Mouse (Mus musculus) thymus, postnatal 36 days (tissue): ENCODE results near the gene Cdk9.

Experiments used
- DNase-seq, 2 experiments: peaks; one replicate each; pipeline ENCODE4 v3.0.0; 2022; ENCODE audit warnings: mixed read lengths in 2 of 2

Gene Cdk9

GRCm38 (mm10) chr2:32705018-32705417, 7.9 kb downstream of the Cdk9 start:
- DNase-seq: no peak

GRCm38 (mm10) chr2:32704021-32704421, 8.9 kb downstream of the Cdk9 start, which contains the start of gene Fpgs:
TSS of gene Fpgs (minus strand) at chr2:32704145.
- peak in 1 of 2 experiments; percentile 7 for DNase-seq

- DNase-seq: no peak
These were observed 9.8 kb downstream of the Cdk9 start for GRCm38 (mm10) chr2:32703046-32703445.

GRCm38 (mm10) chr2:32700966-32701743, 11.7 kb downstream of the Cdk9 start:
- no peak for DNase-seq

- DNase-seq: no peak
These were observed 13.2 kb downstream of the Cdk9 start for GRCm38 (mm10) chr2:32699680-32700079.

- DNase-seq: peak in 1 of 2 experiments; percentile 25
These were observed 18.2 kb downstream of the Cdk9 start for GRCm38 (mm10) chr2:32694691-32695090.

- DNase-seq: peak; percentile 96
These were observed 19.0 kb downstream of the Cdk9 start for GRCm38 (mm10) chr2:32693823-32694411.

GRCm38 (mm10) chr2:32693282-32693681, 19.6 kb downstream of the Cdk9 start:
- DNase-seq: no peak

- DNase-seq: no peak
These were observed 20.4 kb downstream of the Cdk9 start for GRCm38 (mm10) chr2:32692496-32692895.

- no peak for DNase-seq
These were observed 21.8 kb downstream of the Cdk9 start for GRCm38 (mm10) chr2:32691041-32691440.

GRCm38 (mm10) chr2:32689420-32689819, 23.5 kb downstream of the Cdk9 start:
- DNase-seq: peak; percentile 85 to 88

- DNase-seq: no peak
These were observed 25.3 kb downstream of the Cdk9 start for GRCm38 (mm10) chr2:32687562-32687961.

GRCm38 (mm10) chr2:32686640-32687039, 26.2 kb downstream of the Cdk9 start:
- DNase-seq: no peak

GRCm38 (mm10) chr2:32685807-32686206, 27.1 kb downstream of the Cdk9 start:
- no peak for DNase-seq

- no peak for DNase-seq
These were observed 28.0 kb downstream of the Cdk9 start for GRCm38 (mm10) chr2:32684681-32685428.

- no peak for DNase-seq
These were observed 29.2 kb downstream of the Cdk9 start for GRCm38 (mm10) chr2:32683701-32684100.

- DNase-seq: no peak
These were observed 30.0 kb downstream of the Cdk9 start for GRCm38 (mm10) chr2:32682721-32683417.

- no peak for DNase-seq
These were observed 31.1 kb downstream of the Cdk9 start for GRCm38 (mm10) chr2:32681754-32682153.

- no peak for DNase-seq
These were observed 31.8 kb downstream of the Cdk9 start for GRCm38 (mm10) chr2:32680961-32681650.

GRCm38 (mm10) chr2:32680051-32680451, 32.8 kb downstream of the Cdk9 start:
- no peak for DNase-seq

GRCm38 (mm10) chr2:32677683-32678082, 35.2 kb downstream of the Cdk9 start:
- no peak for DNase-seq

GRCm38 (mm10) chr2:32676821-32677220, 36.1 kb downstream of the Cdk9 start:
- no peak for DNase-seq
